Mouse (Mus musculus) liver, embryonic 11.5 days (tissue): ENCODE results near the gene Mrpl45. TPM values are rescaled to one million over a fixed set of nuclear protein-coding genes. Genes with fewer than 3 reads are reported as not detected.

ENCODE experiments used
- ATAC-seq: fragments of 200-750 bp; cut with Nextera tagmentation; replicated peaks from 2 replicates; pipeline ENCODE4 v1.8.0; 2017; ENCODE audit warnings: moderate number of reproducible peaks, mild to moderate bottlenecking, moderate TSS enrichment, moderate library complexity; ENCODE audit not compliant: low FRiP score
- DNase-seq: peaks from one replicate; pipeline ENCODE4 v3.0.0-alpha.2; 2017; ENCODE audit warnings: low spot score
- H3K27ac ChIP-seq: fragments of 300-500 bp; sonication (generic); 2 replicates; pipeline ENCODE4 v1.5.1; 2014; ENCODE audit warnings: mild to moderate bottlenecking, low read depth, low read length, control low read depth
- H3K27me3 ChIP-seq: fragments of 300-500 bp; sonication (generic); replicated peaks from 2 replicates; pipeline ENCODE4 v1.6.1; 2014; ENCODE audit warnings: low read length, mixed read lengths; ENCODE audit not compliant: control insufficient read depth, insufficient read depth
- H3K36me3 ChIP-seq: fragments of 300-500 bp; sonication (generic); 2 replicates; pipeline ENCODE4 v1.6.1; 2014; ENCODE audit warnings: mild to moderate bottlenecking, low read length, moderate library complexity, mixed read lengths; ENCODE audit not compliant: control insufficient read depth, insufficient read depth
- H3K4me1 ChIP-seq: fragments of 300-500 bp; sonication (generic); replicated peaks from 2 replicates; pipeline ENCODE4 v1.6.1; 2014; ENCODE audit warnings: low read length, mixed read lengths; ENCODE audit not compliant: control insufficient read depth, insufficient read depth
- H3K4me2 ChIP-seq: fragments of 300-500 bp; sonication (generic); 2 replicates; pipeline ENCODE4 v1.6.1; 2014; ENCODE audit warnings: mild to moderate bottlenecking, control low read depth, moderate library complexity
- H3K4me3 ChIP-seq: fragments of 300-500 bp; sonication (generic); 2 replicates; pipeline ENCODE4 v1.5.1; 2014; ENCODE audit warnings: low read depth, low read length, control low read depth
- H3K9ac ChIP-seq: fragments of 300-500 bp; sonication (generic); 2 replicates; pipeline ENCODE4 v1.6.1; 2014; ENCODE audit warnings: low read depth, low read length, control low read depth
- H3K9me3 ChIP-seq: fragments of 300-500 bp; sonication (generic); 2 replicates; pipeline ENCODE4 v1.6.1; 2016; ENCODE audit warnings: low read length, inconsistent platforms, mixed read lengths; ENCODE audit not compliant: control insufficient read depth
- WGBS: fragments of 180-500 bp; shearing (Covaris S2); extraction: QIAGEN DNeasy Blood & Tissue Kit; methylation state at CpG from one replicate; pipeline ENCODE4 v1.1.7; 2014; 5-methylcytosine and 5-hydroxymethylcytosine counted together
- polyA plus RNA-seq: library from polyadenylated mRNA; unstranded; fragments of >200 nt; fragmentation: Nextera tagmentation; extraction: Ambion mirVana; gene quantifications from 2 replicates; pipeline ENCODE4 v1.2.1, GENCODE M21; 2014

The Mrpl45 gene
- polyA plus RNA-seq, 1 experiment from 2014 or later: 62.4 TPM

DNA sequence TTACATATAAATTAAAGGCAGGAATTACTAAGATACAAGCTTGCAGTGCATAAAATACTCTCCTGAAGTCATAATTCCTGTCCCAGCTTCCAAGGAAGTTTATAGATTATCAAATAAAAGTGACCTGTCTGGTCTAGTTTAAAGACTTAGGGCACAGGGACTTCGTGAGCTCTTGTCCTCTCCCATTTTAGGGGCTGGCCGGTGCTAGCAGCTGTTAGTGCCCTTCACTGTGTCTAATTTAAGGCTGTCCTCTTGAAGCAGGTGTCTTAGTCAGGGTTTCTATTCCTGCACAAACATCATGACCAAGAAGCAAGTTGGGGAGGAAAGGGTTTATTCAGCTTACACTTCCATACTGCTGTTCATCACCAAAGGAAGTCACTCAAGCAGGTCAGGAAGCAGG lies 57.9 kb downstream of the Mrpl45 start:
- Histone ChIP-seq H3K4me2 (no peak overlapping the region), H3K27ac (no peak overlapping the region), H3K36me3 (peaks cover 16% of the 10 kb centered on the region), H3K9me3 (no peaks in the 10 kb centered on the region), H3K4me1 (no peaks in the 10 kb centered on the region), H3K4me3 (no peak overlapping the region), H3K27me3 (no peaks in the 10 kb centered on the region), H3K9ac (no peak overlapping the region)
- DNase-seq (no peak), ATAC-seq (no peak)
- WGBS: 78% methylated on average over 2 of the region's 2 CpGs

Other genes starting within 250 kb of the Mrpl45 start
- not detected in 2 replicates for gene Tbx21, start 200.4 kb upstream of the Mrpl45 start, polyA plus RNA-seq
- gene Tbkbp1, start 164.2 kb upstream of the Mrpl45 start, polyA plus RNA-seq: 5.4 and 5.5 TPM in 2 replicates
- 78.9 and 84.4 TPM in 2 replicates for gene Kpnb1, start 127.8 kb upstream of the Mrpl45 start, polyA plus RNA-seq
- gene Npepps, start 35.1 kb upstream of the Mrpl45 start, polyA plus RNA-seq: 52.1 and 60.2 TPM in 2 replicates
- 0.03 TPM in 2 replicates for gene Gpr179, start 36.4 kb downstream of the Mrpl45 start, polyA plus RNA-seq
- gene Socs7, start 46.8 kb downstream of the Mrpl45 start, polyA plus RNA-seq: 2.2 and 2.4 TPM in 2 replicates
- 9.3 and 10.9 TPM in 2 replicates for gene Arhgap23, start 99.8 kb downstream of the Mrpl45 start, polyA plus RNA-seq
- 0.21 and 0.44 TPM in 2 replicates for gene 4933428G20Rik, start 184.6 kb downstream of the Mrpl45 start, polyA plus RNA-seq